Mouse (Mus musculus): ENCODE results near the gene Vangl1. TPM values are rescaled to one million over a fixed set of nuclear protein-coding genes. Genes with fewer than 3 reads are reported as not detected.

The Vangl1 gene
- total and polyA plus RNA-seq, 3 experiments: not detected

- dilution Hi-C loops (cut with MboI; ENCODE audit: extremely low pct_ligation_motif_present, extremely low pct_unique_long_range_greater_than_20kb, low sequenced_read_pairs) (no loop called here), in situ Hi-C loops (cut with MboI; ENCODE audit: low pct_ligation_motif_present, low pct_unique_long_range_greater_than_20kb, low sequenced_read_pairs) (no loop called here)
- Histone ChIP-seq H3K79me2 (replicated peaks; ENCODE audit: control insufficient read depth, extremely low read depth, insufficient read depth, poor library complexity, severe bottlenecking) (no peaks in the 10 kb centered on the region), H3K36me3 (replicated peaks in 1 of 2; ENCODE audit: control insufficient read depth in 1 of 2, insufficient read depth in 1 of 2, low read length in 1 of 2) (no peaks in the 10 kb centered on the region), H3K4me1 (ENCODE audit: control insufficient read depth in 1 of 2, insufficient read depth in 2 of 2) (peaks cover 0 to 8% of the 10 kb centered on the region in 2 experiments; a peak in 1 of 4 replicates), H3K4me3 (replicated peaks in 1 of 3; ENCODE audit: low read depth in 2 of 3, low read length in 2 of 3, poor library complexity in 1 of 3) (no peak overlapping the region), H3K4me2 (ENCODE audit: insufficient read depth, low read depth, poor library complexity, severe bottlenecking) (peak overlapping the region; percentile 39; the same call in 1 of the 2 replicates), H3K9me3 (replicated peaks; ENCODE audit: low read length) (no peaks in the 10 kb centered on the region), H3K9ac (ENCODE audit: insufficient read depth, low read depth) (no peak overlapping the region), H3K27ac (ENCODE audit: insufficient read depth, low read depth) (no peak overlapping the region), H3K27me3 (replicated peaks) (no peaks in the 10 kb centered on the region)
- DNase-seq (ENCODE audit: extremely low read depth): no peak
- TF ChIP-seq MXI1 (IDR thresholded peaks at IDR 0.05; ENCODE audit: low read depth, low read length) (no peak), GABPA (IDR thresholded peaks at IDR 0.05; ENCODE audit: insufficient replicate concordance, low read depth, low read length) (no peak), MAFK (IDR thresholded peaks at IDR 0.05; ENCODE audit: insufficient replicate concordance, low read length) (no peak), JUND (conservative IDR thresholded peaks at IDR 0.05; ENCODE audit: low read depth, low read length) (no peak), E2F4 (IDR thresholded peaks at IDR 0.05; ENCODE audit: insufficient replicate concordance, low read depth, low read length) (no peak), HCFC1 (IDR thresholded peaks at IDR 0.05; ENCODE audit: low read depth, low read length) (no peak), ZKSCAN1 (IDR thresholded peaks at IDR 0.05; ENCODE audit: borderline replicate concordance, low read depth, low read length) (no peak)
These were observed 44.8 kb downstream of the Vangl1 start for GRCm38 (mm10) chr3:102159423-102160325.

- H3K4me2 ChIP-seq (ENCODE audit: insufficient read depth, low read depth, poor library complexity, severe bottlenecking): no peak overlapping the region
- no peaks in the 10 kb centered on the region for H3K36me3 ChIP-seq (replicated peaks in 1 of 2; ENCODE audit: control insufficient read depth in 1 of 2, insufficient read depth in 1 of 2, low read length in 1 of 2)
These were observed 45.6 kb downstream of the Vangl1 start for GRCm38 (mm10) chr3:102158759-102159422.

More at GRCm38 (mm10) chr3:102158759-102159422, 45.6 kb downstream of the Vangl1 start:
- in situ Hi-C loops (cut with MboI; ENCODE audit: low pct_ligation_motif_present, low pct_unique_long_range_greater_than_20kb, low sequenced_read_pairs): no loop called here
- no peaks in the 10 kb centered on the region for H3K27me3 ChIP-seq (replicated peaks)
- H3K79me2 ChIP-seq (replicated peaks; ENCODE audit: control insufficient read depth, extremely low read depth, insufficient read depth, poor library complexity, severe bottlenecking): no peaks in the 10 kb centered on the region
- no peak overlapping the region for H3K27ac ChIP-seq (ENCODE audit: insufficient read depth, low read depth)
- DNase-seq (ENCODE audit: extremely low read depth): peak; percentile 1
- H3K9ac ChIP-seq (ENCODE audit: insufficient read depth, low read depth): no peak overlapping the region
- peaks cover 0 to 8% of the 10 kb centered on the region in 2 experiments; a peak in 1 of 4 replicates for H3K4me1 ChIP-seq (ENCODE audit: control insufficient read depth in 1 of 2, insufficient read depth in 2 of 2)
- TF ChIP-seq MAX (IDR thresholded peaks at IDR 0.05; ENCODE audit: low read length) (no peak), MYC (IDR thresholded peaks at IDR 0.05; ENCODE audit: low read depth, low read length) (no peak), HCFC1 (IDR thresholded peaks at IDR 0.05; ENCODE audit: low read depth, low read length) (no peak), POLR2A (IDR thresholded peaks at IDR 0.05; ENCODE audit: low read depth, low read length) (no peak), KAT2A (IDR thresholded peaks at IDR 0.05; ENCODE audit: insufficient replicate concordance, low read length) (no peak), USF2 (conservative IDR thresholded peaks at IDR 0.05; ENCODE audit: low read depth, low read length) (no peak), IRF4 (IDR thresholded peaks at IDR 0.05; ENCODE audit: low read depth, low read length) (no peak), SIN3A (IDR thresholded peaks at IDR 0.05; ENCODE audit: low read length) (no peak), ELF1 (IDR thresholded peaks at IDR 0.05; ENCODE audit: low read depth, low read length) (no peak), MAFK (IDR thresholded peaks at IDR 0.05; ENCODE audit: insufficient replicate concordance, low read length) (no peak), EP300 (IDR thresholded peaks at IDR 0.05; ENCODE audit: low read length) (no peak)
- dilution Hi-C loops (cut with MboI; ENCODE audit: extremely low pct_ligation_motif_present, extremely low pct_unique_long_range_greater_than_20kb, low sequenced_read_pairs): no loop called here
- H3K4me3 ChIP-seq (replicated peaks in 1 of 3; ENCODE audit: low read depth in 2 of 3, low read length in 2 of 3, poor library complexity in 1 of 3): no peak overlapping the region
- no peaks in the 10 kb centered on the region for H3K9me3 ChIP-seq (replicated peaks; ENCODE audit: low read length)

Measured in CH12.LX (cell line).